Mouse (Mus musculus) megakaryocyte, adult 5-6 weeks (primary cell): Measurements from ENCODE around the gene Tmem140. TPM values are rescaled to one million over a fixed set of nuclear protein-coding genes. Genes with fewer than 3 reads are reported as not detected.
A peak's percentile ranks its signal among the peaks of the same experiment; 100 is the strongest.

ENCODE experiments used
- ATAC-seq: 2 replicates; pipeline ENCODE4 v1.8.0; 2016; ENCODE audit warnings: mild to moderate bottlenecking, inconsistent platforms; ENCODE audit not compliant: poor library complexity, severe bottlenecking
- total RNA-seq, 2 experiments: library from RNA; stranded (forward) in 1 of 2; stranded (reverse) in 1 of 2; fragments of 153-499, 151-499 nt in 1 of 2; fragments of 221-1000, 200-1000 nt in 1 of 2; gene quantifications; 2 replicates each; pipeline versions ENCODE4 v1.2.3 to v1.2.4; 2015 to 2017

Gene Tmem140
- total RNA-seq (2015) (3.1 and 5.0 TPM in 2 replicates), total RNA-seq (2017) (2.8 and 6.1 TPM in 2 replicates)

DNA sequence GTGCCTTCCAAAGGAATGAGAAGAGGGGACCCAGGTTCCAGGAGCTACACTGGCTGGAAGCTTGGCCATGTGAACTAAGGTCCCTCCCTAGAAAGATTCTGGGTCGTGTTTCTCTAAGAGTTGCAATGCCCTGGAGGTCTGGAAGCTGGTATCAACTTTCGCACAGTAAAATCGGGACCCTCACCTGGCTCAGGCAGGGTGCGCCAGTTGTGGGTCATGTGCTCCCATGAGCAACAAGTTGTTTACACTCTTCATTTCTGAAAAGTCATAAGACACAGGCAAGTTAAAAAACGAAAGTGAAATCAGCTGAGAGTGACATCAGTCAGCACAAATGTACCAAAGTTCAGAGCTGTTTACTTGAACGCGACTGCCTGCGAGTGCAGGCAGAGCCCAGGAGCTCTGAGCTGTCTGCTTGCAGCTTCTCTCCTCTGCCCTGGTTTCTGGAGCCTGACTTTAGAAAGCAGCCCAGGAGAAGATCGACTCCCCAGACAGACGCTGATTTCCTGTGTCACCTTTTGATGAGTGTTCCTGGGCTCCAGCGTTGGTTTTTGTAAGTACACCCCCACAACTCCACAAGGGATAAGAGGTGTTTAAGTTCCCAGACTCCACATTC is at the start of gene Tmem140:
Tmem140 (plus strand) TSS at position 356 of the 613 bp plus-strand sequence.
- peak; percentile 68 for ATAC-seq

DNA sequence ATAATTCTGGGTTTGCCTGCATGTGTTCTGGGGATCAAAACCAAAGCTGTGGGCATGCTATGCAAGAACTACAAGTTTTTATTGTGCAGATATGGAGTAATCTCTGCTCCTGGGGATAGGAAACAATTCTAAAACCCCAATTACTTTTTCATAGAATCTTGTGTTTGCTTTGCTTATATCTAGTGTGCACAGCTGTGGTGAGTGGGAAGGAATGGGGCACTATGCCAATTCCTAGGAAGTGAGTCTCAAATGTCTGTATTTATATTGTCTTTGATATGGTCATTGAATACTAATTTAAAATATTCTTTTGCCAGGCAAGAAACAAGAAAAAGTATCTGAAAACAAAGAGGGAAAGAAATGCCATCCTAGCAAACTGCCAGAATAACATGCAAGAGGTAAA is 38.5 kb upstream of the Tmem140 start:
- no peak for ATAC-seq

DNA sequence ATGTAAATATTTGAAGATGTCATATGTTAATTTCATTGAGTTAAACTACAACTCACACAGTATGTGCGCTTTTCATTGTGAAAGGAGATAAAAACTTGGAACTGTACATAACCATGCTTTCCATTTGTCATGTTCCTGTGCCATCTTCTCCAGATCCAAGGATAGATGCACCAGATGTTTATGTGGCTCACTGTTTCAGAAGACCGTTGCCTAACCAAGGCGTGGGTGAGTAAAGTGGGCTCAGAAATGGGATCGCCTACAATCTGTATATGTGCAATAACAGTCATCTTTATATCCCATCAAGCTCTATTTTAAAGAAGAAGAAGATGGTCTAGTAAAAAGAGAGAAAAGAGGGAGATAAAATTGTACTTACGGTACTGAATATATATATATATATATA is 30.6 kb upstream of the Tmem140 start:
- ATAC-seq = no peak

DNA sequence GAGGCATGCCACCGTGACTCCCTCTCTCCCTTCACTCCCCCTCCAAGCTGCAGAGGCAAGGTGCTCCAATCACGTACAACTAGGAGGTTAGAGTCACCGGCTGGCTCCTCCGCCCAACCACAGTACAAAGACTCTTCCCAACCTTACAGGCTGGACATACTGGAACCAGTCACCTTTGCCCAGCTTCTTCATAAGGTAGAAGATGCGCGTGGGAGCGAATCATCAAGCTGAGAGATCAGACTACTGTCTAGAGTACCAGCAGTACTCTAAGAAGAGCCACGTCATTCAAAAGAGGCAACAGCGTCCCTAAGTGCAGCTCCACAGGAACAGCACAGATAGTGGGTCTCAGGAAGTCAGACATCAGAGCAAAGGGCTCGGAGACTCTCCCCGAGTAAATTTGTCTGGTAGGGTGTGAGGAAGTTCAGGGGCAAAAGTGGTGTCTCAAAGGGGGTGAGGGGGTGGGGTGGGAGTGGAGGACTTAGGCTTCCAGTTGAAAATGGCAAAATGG is 1.3 kb upstream of the Tmem140 start:
- ATAC-seq = 0 out of 2 replicates have a peak, but pooled peaks have one; percentile 11

DNA sequence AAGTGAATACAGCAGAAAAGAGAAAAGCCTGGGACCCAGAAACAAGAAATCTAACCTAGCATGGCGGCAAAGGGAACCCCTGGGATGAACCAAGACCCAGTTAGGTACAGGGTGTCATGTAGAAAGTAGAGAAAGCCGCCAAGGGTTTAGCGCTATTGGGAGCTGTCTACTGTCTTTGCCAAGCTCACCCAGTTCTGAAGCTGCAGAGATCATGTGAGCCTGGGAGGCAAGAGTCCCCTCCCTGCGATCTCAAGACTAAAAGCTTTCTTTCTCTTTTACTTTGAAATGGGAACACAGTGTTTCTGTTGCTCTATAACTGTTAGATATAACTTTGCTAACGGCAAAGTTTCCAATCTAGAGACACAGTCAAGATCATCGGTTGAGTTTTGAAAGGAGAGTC is 565 bp upstream of the Tmem140 start:
- ATAC-seq = peak; percentile 51

DNA sequence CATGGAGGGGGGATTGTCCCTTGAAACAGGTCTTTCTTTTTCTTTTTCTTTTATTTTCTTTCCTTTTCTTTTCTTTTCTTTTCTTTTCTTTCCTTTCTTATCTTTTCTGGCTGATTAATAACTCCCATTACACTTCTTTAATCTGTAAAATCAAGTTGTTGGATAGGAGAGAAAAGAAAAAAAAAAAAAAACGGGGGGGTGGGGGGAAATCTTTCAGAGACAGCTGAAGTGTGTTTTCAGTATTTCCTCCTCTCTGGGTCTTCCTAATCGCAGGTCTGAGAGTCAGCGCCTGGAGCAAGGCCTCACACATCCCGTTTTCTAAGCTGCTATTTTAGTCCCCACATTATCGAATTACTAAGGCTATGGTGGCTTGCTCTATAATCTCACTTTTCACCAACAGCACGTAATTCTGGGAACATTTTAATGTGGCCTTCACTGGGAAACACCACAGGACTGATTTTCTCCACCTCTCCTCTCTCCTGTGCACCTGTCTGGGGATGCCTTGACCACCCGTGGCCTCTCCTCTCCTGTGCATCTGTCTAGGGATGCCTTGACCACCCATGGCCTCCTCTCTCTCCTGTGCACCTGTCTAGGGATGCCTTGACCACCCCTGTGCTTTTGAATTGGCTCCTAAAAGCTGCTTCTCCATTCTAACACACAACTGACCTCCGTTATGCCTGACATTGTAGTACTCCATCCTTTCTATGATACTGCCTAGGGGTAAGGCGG is 1.0 kb downstream of the Tmem140 start:
- no peak for ATAC-seq

DNA sequence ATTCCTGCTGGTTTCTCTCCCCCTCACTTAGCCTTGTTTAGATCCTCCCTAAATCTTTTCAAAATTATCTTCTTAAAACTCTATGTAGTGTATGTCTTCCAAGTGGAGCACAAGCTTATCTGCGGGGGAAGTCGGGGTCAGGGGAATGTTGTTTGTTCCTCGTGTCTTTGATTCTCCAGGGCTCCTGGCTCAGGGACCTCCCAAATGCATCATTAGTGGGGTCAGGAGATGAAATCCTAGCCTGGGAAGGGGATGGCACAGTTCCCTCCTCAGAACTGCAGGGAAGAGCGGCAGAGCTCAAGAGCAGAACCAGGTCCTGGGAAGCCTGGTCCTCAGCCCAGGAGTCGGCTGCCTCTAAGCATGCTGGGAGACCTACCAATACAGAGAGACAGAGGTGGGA is 2.3 kb downstream of the Tmem140 start:
- ATAC-seq = no peak

DNA sequence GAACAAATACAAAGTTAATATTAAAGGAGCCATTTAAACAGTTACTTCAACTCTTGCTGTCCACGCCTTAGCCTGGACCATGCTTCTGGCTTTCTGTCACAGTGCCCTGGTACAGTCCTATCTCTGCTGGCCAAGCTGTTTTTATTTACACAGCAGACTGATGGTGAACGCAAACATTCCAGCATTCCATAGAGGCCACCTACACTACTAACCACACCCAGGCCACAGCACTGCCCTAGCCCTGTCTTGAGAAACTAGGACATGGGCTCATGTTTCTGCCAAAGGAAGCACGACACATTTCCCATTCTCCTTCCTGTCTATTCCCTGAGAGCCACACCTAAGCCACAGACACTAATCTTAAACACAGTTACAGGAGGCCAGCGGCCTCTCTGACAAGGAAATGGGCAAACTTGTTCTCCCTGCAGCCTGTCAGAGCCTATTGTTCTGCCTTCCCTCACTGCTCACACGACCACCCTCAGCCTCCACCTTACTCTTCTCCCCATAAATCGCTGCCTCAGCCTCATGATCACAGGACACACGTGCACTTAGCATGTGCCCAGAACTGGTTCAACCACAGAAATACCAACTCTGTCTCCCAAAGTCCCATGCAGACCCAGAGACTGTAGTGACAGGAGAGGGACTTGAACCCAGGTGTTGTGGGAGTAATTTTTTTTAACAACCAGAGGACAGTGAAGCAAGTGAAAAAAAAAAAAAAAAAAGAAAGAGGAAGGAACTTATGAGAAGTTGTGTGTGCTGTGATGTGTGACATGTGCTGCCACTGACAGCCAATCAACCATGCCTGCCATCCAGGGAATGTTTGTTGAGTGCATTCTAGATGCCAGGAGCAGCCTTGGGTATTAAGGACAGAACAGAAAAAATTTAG is 3.0 kb downstream of the Tmem140 start:
- no peak for ATAC-seq

DNA sequence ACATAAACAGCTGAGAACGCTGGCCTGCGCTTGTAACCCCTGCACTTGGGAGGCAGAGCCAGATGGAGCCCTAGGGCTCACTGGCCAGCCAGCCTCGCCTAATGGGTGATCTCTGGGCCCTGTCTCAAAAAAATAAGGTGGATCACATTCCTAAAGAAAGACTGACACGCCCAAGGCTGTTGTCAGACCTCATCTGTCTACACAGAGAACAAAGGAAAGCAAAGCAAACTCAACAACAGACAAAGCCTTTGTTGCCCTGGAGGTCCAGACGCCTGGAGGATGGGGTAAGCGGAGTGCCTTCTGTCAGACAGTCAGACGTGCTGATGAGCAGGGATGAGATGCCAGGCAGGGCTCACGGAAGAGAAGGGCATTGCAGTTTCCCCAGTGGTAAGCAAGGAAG is 3.8 kb downstream of the Tmem140 start:
- no peak for ATAC-seq

DNA sequence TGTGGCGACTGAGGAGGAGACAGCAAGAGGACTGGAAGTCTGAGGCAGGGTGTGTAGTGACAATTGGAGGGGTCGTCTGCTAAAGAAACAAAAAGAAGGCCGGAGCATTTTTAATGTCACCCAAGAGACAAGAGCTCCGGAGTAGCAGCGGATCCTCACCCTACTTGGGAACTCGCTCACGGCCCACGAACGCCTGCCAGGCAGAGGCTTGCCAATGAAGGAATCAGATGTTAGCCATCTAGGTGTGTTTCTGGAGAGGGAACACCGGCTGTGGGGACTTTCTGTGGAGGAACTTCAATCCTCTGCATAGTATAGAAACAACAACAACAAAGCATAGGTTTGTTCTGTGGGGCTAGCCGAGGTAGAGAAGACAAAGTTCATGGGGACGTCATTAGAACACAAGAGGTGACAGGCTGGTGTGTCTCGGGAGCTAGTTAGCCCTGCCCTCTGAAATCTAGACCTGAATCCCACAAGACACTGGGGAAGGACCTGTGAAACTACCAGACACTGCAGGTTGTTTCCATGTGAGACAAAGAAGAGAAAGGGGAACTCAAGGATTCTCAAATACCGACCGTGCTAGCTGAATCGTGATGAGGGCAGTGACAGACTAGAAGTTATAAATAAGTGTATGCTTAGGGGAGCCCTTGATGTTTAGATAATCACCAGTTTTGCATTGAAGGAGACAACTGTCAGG is 4.5 kb downstream of the Tmem140 start:
- no peak for ATAC-seq

DNA sequence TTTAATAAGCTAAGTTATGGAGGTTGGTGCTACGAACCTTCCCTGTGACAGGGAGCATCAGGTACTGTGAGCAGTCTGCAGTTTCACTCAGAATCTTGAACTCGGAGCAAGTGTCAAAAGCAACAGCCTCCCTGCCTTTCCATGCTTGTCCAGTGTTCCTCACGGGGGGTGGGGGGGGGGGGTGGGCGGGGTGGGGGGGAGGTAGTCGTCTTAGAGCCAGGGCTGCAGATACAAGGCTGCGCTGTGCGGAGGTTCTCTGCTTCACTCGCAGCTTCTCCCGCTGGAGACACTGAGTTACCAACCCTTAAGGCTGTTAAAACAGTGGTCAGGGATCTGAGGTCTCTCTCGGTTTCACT is 5.0 kb downstream of the Tmem140 start:
- no peak for ATAC-seq

DNA sequence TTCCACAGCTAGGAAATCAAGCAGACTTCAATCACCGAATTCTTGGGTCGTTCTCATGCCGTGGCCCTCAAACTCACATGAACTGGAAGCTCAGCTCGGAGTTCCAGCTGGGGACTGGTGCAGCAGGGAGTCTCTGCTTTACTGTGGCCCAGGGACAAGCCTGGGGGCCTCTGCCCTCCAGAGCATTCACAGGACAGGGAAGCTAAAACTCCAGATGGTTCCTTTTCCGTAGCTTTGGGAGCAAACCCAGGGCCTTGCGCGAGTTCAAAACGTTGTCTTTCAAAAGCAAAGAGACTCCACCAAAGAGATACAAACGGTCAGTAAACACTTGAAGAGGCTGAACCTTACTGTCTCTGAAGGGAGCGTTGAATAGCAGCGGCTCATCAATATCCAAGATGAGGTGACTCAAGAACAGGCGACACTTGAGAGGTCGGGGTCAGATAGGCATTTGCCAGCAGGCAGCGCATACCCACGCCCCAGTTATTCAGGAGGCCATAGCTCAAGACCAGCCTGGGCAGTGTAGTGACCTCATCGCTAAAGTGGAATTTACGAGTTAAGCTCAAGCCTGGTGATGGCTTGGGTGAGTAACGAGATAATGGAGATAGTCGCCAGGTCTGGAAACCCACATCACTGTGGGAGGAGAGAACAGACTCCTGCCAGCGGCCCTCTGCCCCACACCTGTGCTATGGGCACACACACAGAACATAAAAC is 5.7 kb downstream of the Tmem140 start:
- ATAC-seq = no peak

DNA sequence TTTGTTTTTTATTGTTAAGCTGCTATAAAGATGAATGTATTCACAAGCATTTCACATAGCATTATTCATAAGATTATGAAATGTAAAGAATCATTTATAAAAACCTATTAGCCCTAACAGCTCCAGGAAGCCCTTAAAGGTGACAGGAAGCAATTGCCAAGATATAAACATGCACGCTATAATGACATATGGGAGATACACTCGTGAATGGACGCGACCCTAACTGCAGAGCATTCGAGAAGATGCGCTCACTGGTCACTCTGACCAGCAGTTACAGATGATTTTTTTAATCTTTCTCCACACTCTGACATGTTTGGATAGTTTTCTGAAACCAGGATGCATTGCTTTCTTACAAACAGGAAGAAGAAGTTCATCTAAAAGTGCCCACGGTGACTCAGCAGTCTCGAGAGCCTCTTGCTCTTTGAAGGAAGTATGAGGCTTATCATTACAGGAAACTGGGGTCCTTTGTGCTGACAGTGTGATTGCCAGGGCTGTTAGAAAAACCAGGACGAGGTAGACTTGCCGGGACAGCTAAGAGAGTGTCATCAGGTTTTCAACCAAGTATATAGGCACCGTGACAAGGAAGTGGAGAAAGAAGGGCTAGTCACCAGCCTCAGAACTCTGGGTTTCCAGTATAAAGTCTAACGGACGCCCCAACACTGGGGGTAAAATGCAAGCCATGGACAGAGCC is 6.4 kb downstream of the Tmem140 start:
- peak; percentile 87 for ATAC-seq

DNA sequence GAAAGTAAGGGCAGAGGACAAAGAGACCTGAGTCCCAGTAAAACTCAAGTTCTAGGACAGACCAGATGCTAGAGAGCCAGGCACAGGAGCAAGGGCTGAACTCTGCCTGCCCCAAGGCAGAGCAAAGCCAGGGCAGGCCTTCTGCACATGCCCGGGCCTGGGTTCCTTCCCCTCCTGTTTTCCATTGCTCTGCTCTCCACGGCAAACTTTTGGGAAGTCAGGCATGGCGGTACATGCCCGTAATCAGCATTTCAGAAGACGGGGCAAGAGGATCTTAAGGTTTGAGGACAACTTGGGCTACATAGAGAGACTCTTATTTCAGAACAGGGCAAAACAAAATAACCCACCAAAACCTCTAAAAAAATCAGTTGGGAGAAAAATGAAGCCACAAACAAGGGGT is 7.2 kb downstream of the Tmem140 start:
- no peak for ATAC-seq

DNA sequence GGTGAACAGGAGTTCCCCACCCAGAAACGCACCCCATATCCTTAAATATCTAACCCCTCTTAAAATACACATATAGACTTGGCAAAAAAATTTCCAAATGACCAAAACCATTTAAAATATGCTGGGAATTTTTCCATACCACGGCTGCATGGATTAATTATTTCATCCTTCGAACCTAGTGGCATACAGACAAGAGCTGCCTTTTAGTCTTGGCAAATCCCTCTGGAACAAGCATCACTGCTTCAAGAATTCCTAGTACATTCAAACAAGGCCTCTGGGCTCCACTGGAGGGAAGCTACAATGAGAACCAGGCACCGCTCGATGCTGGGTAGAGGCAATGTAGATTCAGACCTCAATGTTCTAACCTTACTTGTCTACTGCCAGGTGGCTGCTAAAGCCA is 7.8 kb downstream of the Tmem140 start:
- no peak for ATAC-seq

DNA sequence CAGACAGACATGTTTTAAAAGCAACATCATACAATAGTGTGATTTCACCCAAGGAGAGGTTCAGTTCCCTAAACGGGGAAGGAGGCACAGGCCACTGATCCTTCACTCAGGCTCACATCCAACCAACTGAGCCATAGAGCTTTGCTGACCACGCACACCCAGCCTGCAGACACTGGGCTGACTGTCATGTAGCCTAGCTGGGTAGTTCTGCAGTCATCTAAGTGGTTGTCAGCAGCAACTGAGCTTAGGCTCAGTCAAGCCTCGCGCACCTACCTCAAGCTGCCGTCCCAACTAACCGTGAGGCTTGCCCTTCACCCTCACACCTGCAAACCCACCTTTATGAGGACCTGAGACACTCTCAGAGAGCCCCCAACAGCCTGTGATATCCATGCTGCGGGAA is 9.0 kb downstream of the Tmem140 start:
- ATAC-seq = no peak

DNA sequence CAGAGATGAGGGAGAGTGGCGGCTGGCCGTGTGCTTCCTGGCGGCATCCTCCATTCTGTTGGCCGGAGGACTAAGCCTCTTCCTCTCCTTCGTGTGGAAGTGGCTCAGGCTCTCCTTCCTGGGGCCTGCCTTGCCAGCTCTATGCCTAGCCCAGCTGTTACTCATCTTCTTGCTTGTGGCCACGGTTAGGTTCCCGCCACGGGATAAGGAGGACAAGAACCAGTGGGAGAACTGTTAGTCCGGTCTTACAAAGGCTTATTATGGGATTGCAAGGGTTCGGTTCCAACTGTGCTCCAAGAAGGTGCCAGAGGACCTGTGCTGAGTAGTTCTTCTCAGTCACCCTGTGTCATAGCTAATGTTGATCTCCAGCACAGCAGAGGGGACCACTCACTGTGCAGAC is 9.9 kb downstream of the Tmem140 start:
- ATAC-seq = no peak

DNA sequence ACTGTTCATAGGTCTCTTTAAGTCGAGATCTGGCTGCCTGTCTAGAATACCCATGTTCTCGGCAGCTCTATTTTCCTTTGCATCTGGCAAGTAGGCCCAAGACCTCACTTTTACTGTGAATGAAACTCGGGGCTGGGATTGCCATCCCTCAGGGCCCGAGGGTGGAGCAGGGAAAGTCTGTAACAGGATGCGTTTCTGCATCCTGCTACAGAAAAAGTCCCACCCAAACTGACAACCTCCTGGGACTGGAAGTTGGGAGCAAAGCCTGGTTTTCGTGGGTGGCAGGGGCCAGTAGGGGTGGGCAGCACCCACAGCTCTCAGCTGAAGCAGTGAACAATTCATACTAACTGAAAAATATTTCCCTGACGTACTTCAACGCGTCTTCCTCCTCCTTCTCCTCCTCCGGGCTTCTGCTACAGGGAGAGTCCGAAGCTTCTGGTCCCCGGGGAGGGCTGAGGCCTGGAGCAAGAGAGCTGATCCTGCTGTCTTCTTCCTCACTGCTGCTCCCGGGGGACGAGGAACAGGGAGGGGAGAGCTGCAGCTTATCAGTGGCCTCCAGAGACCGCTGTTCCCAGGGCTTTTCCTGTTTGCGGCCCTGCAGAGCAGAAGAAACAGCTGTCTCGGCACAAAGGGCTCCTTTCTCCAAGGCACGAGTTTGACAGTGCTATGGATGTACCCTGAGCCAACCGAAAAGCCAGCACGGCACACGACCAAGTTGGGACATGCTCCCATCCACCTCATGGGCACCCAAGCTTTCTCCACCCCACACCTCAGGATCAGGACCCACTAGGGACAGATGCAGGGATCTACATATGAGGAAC is 11.4 kb downstream of the Tmem140 start:
- no peak for ATAC-seq

DNA sequence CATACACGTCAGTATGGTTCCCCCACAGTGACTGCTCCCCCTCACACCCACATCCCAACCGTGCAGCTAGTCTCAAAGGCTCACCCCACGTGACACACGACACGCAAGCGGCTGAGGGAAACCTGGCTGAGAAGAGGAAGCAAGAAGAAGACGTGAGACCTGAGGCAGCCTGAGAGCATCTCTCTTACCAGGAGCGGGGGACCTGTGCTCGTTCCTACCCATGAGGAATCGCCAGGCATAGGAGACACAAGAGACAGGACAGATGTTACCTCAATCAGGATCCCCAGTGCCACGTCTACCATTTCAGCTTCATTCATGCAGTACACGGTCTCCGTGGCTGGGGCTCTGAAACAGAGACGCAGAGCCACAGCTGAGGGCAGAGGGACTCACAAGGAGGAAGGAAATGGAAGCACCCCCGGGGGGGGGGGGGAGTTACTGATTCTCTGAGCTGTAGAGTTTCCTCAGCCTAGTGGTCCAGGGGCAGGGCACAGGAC is 12.4 kb downstream of the Tmem140 start:
- peak; percentile 56 for ATAC-seq
